Mouse (Mus musculus) right cerebral cortex, postnatal 10 days (tissue): Measurements from ENCODE around the gene Mapk8.

Experiments
- DNase-seq, 2 experiments: peaks; one replicate each; pipeline ENCODE4 v3.0.0; 2021; ENCODE audit warnings: low spot score in 2 of 2

Mapk8 gene

DNA sequence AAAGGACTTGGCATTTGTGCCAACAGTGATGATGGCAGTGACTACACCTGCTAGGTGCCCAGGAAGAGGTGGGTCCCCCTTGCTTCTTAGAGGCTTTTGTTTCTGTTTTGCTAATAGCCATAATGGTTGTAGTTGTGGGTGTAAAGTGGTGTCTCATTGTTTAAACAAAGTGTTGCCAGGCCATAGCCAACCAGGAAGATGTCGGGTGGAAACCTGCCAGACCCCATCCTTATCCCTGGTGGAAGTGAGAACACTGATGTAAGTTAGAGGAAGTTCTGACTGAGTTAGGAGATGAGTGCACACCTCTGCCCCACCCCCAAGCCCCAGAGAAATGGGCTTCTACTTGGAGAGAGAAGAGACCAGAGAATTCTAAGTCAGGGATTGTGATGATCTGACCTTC lies 98.8 kb downstream of the Mapk8 start:
- no peak for DNase-seq

DNA sequence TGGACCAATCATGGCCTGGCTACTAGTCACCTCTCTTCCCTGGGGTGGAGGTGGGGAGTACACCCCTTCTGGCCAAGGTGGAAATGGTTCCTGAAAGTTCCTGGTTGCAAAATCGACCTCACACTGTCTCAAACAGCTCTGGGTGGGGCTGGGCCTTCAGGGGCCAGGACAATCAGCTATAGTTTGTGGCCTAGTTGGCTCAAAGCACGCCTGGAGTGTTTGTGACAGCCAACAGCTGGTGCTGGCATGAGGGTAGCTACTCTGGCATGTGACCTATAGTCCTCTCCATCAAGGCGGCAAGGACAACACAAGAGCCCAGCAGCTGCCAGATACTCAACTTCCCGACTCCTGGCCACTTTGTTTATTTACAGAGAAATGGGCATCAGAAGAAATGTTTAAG lies 99.2 kb downstream of the Mapk8 start:
- DNase-seq = no peak

DNA sequence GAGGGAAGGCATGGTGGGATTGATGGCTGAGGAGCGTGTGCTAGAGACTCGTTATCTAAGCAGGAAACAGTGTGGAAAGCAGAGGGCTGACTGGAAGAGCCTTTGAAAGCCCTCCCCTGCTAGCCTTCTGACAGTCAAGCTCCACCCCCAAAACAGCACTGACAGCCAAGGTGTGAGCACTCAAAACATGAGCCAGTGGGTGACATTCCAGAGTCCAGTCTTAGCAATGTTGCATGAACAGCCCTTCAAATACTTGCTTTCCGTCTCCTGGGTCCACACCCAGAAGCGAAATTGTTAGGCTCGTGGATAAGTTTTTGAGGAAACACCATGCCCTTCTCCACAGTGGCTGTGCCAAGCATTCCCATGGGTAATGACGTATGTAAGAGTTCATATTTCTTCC lies 100.4 kb downstream of the Mapk8 start:
- DNase-seq = no peak

DNA sequence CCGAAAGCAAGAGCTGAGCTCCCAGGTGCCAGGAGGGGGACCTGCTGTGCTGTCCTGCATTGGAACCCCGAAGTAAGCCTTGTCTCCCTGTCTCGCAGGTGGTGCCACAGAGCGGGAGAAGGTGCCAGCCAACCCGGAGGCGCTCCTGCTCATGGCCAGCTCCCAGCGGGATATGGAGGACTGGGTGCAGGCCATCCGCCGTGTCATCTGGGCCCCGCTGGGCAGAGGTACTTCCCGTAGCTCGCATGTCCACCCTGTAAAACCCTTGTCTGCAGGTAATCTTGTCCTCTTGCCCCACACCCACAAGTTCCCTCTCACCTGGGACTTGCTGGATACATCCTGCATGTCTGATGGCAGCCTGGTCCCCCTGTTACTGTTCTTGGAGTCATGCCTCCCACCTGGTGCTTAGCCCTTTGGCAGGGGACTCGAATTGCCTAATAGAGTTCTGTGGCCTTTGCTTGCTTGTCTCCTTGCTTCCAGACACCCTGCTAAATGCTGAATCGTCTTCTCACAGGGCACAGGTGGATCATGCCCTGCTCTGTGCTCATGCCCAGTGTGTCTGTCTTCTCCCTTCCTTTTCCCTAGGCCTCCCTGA lies 103.7 kb downstream of the Mapk8 start:
- no peak for DNase-seq

DNA sequence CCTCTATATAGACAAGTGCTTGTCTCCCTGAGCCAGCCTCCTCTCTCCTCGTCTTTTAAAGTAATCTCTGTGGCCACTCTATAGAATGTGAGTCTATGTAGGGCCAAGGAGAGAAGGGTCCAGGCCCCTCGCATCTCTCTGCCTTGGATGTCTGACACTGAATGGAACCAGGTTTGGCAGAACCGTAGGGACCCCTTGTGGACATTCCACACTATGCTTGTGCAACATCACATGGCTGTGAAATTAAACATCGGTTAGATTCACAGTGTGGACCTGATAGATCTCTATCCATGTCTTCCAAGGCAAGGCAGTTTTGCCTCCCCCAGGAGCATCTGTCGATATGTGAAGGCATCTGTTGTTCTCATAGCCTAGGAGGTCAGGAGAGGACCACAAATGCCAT lies 108.3 kb downstream of the Mapk8 start:
- DNase-seq = no peak

DNA sequence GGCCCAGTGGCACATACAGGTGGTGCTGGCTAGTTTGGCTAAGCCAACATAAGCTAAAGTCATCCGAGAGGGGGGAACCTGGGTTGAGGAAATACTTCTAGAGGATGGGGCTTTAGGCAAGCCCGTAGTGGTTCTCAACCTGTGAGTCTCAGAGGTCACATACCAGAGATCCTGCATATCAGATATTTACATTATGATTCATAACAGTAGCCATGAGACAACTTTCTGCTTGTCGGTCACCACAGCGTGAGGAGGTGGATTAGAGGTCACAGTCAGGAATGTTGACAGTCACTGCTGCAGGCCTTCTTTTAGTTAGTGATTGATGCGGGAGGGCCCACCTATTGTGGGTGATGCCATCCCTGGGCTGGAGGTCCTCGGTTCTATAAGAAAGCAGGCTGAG lies 111.2 kb downstream of the Mapk8 start:
- no peak for DNase-seq

DNA sequence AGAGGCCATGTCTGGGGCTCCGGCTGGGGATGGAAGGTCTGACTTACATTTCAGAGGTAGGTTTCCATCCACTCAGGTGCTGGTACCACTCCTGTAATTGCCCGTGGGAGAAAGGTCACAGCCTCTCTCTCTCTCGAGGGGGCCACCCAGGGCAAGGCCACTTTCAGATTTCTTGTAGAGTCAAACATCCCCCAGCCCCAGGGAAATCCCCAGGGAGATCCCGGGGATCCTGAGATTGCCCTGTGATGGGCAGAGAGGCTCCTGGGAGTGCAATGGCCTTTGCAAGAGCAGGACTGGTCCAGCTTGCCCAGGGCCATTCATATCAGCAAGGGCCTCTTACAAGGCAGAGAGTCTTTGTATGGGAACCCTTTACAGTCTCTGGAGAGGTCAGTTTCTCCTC lies 112.6 kb downstream of the Mapk8 start:
- no peak for DNase-seq

DNA sequence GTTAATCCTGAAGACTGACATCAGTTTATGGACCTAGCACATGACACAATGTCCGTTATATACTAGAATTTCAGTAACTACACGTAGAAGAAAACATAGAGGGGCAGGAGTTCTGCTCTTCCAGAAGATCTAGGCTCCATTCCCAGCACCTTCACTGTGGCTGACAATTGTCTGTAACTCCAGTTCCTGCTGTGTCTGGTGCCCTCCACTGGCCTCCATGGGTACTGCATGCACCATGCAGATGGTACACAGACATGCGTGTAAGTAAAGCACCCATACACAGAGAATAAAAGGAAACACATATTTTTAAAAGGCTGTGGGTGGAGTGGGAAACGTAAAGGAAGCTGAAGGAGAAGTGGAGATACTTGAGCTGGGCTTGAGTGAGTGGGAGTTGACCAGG lies 113.1 kb downstream of the Mapk8 start:
- DNase-seq = no peak

DNA sequence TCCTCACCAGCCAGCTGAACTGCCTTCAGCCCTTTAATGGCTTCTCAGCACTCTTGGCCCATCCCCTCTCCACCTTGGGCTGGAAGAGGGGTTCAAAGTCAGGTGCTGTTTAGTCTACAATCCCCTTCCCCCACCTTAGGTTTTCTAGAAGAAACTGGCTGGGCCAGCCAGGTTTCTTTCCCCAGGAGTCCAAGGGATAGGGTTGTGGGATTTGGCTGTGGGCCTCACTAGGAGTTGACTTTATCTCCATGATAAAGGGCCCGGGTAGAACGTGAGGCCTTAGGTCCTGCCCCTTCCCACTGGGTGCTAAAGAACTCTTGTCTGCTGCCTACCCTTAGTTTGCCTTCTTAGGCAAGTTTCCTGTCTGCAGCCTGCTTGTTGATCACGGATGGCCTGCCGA lies 115.3 kb downstream of the Mapk8 start:
- no peak for DNase-seq

DNA sequence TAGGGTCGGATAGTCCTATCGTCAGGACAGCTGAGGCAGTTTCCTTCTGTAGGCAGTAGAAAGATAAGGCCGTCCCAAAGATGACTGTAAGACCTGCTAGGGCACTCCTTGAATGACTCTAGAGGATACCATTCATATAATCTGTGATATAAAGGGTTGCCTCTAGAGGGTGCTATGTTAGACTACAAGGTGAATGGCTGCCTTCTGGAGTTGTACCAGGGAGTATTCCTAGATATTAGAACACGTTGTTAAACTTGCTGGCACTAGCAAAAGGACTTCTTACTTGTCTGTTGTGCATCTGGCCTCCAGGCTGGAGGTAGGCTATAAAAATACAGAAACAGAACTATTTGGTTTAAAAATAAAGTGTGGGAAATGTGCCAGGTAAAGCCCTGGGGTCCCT lies 116.0 kb downstream of the Mapk8 start:
- DNase-seq = no peak

DNA sequence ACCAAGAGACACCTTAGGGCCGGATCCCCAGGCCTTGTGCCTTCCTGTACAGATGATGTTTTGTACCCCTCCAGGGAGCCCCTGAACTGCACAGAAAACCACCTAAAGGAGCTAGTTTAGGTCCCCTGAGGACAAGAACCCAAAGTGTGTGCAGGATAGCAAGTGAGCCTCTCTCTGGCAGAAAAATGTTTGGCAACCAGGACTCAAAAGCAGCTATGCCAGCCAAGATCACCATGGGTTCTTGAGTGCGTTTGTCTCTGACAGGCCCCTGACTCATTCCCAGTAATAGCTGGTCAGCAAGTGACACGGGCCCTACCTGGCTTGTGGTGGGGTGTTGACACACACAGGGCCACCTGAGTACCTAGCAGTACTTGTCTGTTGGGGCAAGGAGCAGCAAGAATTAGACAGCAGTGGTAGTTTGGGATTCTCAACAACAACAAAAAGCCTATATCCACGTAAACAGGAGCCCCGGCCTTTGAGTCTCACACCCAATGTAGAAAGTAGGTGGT lies 117.6 kb downstream of the Mapk8 start:
- no peak for DNase-seq

DNA sequence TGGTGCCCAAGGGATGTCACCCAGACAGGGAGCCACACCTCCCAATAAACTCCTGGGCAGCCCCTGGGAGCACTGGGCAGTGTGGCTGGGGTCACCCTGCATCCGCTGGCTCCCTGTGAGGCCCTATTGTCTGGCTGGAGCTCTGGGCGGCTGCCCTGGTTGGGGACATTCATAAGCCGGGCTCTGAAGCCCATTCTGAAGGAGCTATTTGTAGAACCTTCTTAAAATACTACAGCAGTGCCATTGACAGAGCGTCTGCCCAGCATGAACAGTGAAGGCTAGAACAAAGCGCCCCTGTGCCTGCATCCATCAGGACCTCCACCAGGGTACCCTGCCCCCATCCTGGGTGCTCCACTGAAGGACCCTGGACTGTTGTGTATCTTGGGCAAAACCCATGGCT lies 118.6 kb downstream of the Mapk8 start:
- DNase-seq = peak; percentile 67 to 70
